Mouse (Mus musculus): ENCODE results near the gene Vmn1r231. TPM values are rescaled to one million over a fixed set of nuclear protein-coding genes. Genes with fewer than 3 reads are reported as not detected.
A peak's percentile ranks its signal among the peaks of the same experiment; 100 is the strongest.

Gene Vmn1r231
- total RNA-seq (2021) (not detected), polyA plus RNA-seq (2012; rRNA removed) (not detected in 2 replicates)
- long read RNA-seq, result 0 reads

DNA sequence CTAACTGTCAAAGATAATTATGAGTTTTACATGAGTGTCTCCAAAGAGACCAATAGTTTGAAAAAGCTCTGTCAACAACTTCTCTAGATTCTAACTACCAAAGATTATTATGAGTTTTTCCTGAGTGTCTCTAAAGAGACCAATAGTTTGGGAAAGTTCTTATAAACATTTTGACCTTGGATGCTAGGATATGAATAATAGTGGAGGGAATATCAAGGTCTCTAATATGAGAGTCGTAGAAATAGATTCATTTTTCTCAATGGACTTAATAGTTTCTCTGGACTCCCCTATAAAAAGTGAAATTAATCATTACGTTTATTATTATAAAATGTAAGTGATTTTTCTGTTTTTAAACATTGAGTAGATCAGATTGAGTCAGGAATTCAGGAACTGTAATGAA lies at the start of gene Vmn1r231:
Gene Vmn1r231, minus strand, starts transcription at position 101 of the 400 bp plus-strand sequence.
- TF ChIP-seq CTCF (IDR thresholded peaks at IDR 0.05), result no peak
- WGBS, result 45% methylated on average over 2 of the region's 2 CpGs
- Histone ChIP-seq H3K36me3 (ENCODE audit: control insufficient read depth, insufficient read depth, low read length) (no peaks in the 10 kb centered on the region), H3K27me3 (ENCODE audit: control insufficient read depth, insufficient read depth, low read length) (no peaks in the 10 kb centered on the region), H3K79me2 (replicated peaks; ENCODE audit: control insufficient read depth, insufficient read depth, low read length) (no peaks in the 10 kb centered on the region), H3K27ac (no peak within 1 kb of the TSS), H3K4me1 (ENCODE audit: control insufficient read depth, insufficient read depth, low read length) (no peaks in the 10 kb centered on the region), H3K4me3 (no peak within 1 kb of the TSS), H3K9ac (ENCODE audit: low read depth, low read length) (no peak within 1 kb of the TSS)
- no peak for DNase-seq
- intact Hi-C loops (cut with DNase I), result no loop called here

DNA sequence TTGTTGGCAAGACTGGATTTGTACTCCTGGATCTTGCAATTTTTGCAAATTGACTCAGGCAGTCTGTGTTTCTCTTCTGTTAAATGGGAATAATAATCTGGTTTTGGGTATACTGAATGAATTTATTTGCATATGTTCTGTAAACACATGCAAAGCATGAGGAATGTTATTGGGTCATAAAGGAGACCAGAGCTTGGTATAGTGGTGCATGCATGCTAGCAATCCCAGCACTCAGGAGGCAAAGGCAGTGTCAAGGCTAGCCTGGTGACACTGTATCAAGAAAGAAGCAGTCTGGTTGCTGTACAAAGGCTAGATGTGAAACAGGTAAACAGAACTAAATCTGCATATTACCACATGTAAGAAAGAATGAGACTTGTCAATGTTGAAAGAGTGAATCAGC lies 41.7 kb upstream of the Vmn1r231 start:
- peaks cover 7% of the 10 kb centered on the region for H3K79me2 ChIP-seq (replicated peaks; ENCODE audit: control insufficient read depth, insufficient read depth, low read length)
- peaks cover 12% of the 10 kb centered on the region for H3K4me1 ChIP-seq (ENCODE audit: control insufficient read depth, insufficient read depth, low read length)
- no peaks in the 10 kb centered on the region for H3K27me3 ChIP-seq (ENCODE audit: control insufficient read depth, insufficient read depth, low read length)
- TF ChIP-seq CTCF (IDR thresholded peaks at IDR 0.05), result no peak
- no peak for TF ChIP-seq POLR2A (IDR thresholded peaks at IDR 0.05; ENCODE audit: insufficient read depth, low read depth, low read length)
- no peak for TF ChIP-seq EP300 (IDR thresholded peaks at IDR 0.05; ENCODE audit: insufficient read depth, low read depth, low read length)
- intact Hi-C loops (cut with DNase I), result loop anchor here (2.0 to 10.0 kb wide), 3 partner anchors 60 to 618 kb away; partner anchors contain the start of genes Zfp52 and Zfp948
- peak overlapping the region; percentile 88; the same call in 1 of the 2 replicates for H3K9ac ChIP-seq (ENCODE audit: low read depth, low read length)
- H3K27ac ChIP-seq, result peak overlapping the region; percentile 99
- H3K4me3 ChIP-seq, result peak overlapping the region; percentile 83
- no peak for DNase-seq
- peaks cover 47% of the 10 kb centered on the region for H3K36me3 ChIP-seq (ENCODE audit: control insufficient read depth, insufficient read depth, low read length)

DNA sequence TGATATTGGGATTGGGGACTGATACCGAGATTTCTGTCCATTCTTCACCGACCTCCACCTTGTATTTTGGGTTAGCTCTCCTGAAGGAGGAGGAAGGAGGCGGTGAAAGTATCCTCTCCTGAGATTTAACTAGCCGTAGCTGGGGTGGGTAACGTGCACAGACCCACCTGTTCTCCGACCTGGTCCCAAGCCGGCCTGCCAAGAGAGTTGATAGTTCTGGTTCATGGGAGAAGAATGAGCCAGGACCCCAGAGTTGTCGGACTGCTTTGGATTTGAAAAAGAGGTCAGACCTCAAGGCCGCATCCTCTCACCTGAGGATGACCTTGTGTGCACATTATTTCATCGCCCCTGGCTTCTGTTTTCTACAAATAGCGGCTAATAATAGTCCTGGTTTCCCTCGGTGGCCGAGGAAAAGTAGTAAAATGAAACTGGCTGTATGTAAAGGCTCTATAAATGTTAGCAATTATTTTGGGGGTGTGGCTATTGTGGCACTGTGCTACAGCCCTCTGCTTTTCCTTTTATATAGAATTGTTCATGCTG lies 41.2 kb upstream of the Vmn1r231 start:
- Histone ChIP-seq H3K36me3 (ENCODE audit: control insufficient read depth, insufficient read depth, low read length) (peaks cover 44% of the 10 kb centered on the region), H3K79me2 (replicated peaks; ENCODE audit: control insufficient read depth, insufficient read depth, low read length) (peaks cover 5% of the 10 kb centered on the region), H3K4me1 (ENCODE audit: control insufficient read depth, insufficient read depth, low read length) (peaks cover 10% of the 10 kb centered on the region), H3K9ac (ENCODE audit: low read depth, low read length) (peak overlapping the region; percentile 88), H3K27me3 (ENCODE audit: control insufficient read depth, insufficient read depth, low read length) (no peaks in the 10 kb centered on the region), H3K4me3 (peak overlapping the region; percentile 83), H3K27ac (peak overlapping the region; percentile 99)
- intact Hi-C loops (cut with DNase I), result loop anchor here (2.0 to 10.0 kb wide), 3 partner anchors 61 to 619 kb away; partner anchors contain the start of genes Zfp52 and Zfp948
- TF ChIP-seq CTCF (IDR thresholded peaks at IDR 0.05) (no peak), EP300 (IDR thresholded peaks at IDR 0.05; ENCODE audit: insufficient read depth, low read depth, low read length) (no peak), POLR2A (IDR thresholded peaks at IDR 0.05; ENCODE audit: insufficient read depth, low read depth, low read length) (no peak)
- DNase-seq, result peak; percentile 16 to 37
- under 1% methylated on average over 13 of the region's 13 CpGs for WGBS

DNA sequence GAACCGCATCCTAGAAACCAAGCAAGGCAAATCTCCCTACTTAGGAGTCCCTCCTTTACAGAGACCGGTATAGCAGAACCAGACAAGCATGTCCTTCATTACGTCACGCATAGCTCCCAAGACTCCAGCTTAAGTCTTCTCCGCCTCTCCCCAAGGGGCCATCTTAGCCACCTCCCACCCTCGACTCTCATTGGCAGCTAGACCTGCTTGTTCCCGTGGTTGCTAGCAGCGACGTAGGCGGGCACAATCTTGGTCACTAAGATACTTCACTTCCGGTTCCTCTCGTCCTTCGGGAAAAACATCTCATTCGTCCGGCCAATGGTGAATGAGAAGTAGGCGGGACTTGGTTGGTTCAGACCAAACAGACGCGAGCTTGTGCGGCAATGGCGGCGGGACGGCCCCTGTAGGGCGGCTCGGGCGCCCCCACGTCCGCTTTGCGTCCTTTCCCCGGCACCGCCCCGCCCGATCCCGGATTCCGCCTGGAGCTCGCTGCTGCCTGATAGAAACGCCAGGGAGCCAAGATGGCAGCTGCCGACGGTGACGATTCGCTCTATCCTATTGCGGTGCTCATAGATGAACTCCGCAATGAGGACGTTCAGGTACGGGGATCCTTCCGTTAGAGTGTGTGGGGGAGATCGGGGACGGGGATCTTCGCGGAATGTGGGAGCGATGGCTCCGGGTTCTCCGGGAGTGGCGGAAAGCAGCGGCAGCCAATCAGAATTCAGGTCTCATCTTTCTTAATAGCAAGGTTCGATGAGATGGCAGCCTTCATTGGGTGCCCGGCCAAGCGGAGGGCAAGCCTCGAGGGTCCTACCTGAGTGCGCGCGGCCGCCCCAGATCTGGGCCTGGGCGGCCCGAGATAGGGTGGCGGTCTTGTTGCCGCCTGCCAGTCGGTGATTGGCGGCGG lies 40.3 kb upstream of the Vmn1r231 start, which contains the start of gene Ppp2r1a:
Gene Ppp2r1a, plus strand, starts transcription at position 327 of the 907 bp plus-strand sequence.
- DNase-seq, result peak; percentile 99 to 100
- peak within 1 kb of the TSS; percentile 99 for H3K27ac ChIP-seq
- H3K27me3 ChIP-seq (ENCODE audit: control insufficient read depth, insufficient read depth, low read length), result no peaks in the 10 kb centered on the region
- intact Hi-C loops (cut with DNase I), result loop anchor here (10.0 kb wide), 2 partner anchors 590 to 620 kb away; partner anchors contain the start of genes Zfp52 and Zfp948
- H3K79me2 ChIP-seq (replicated peaks; ENCODE audit: control insufficient read depth, insufficient read depth, low read length), result peaks cover 5% of the 10 kb centered on the region
- WGBS, result under 1% methylated on average over 69 of the region's 69 CpGs
- peak within 1 kb of the TSS; percentile 83 for H3K4me3 ChIP-seq
- H3K4me1 ChIP-seq (ENCODE audit: control insufficient read depth, insufficient read depth, low read length), result peaks cover 8% of the 10 kb centered on the region
- peaks cover 37% of the 10 kb centered on the region for H3K36me3 ChIP-seq (ENCODE audit: control insufficient read depth, insufficient read depth, low read length)
- TF ChIP-seq CTCF (IDR thresholded peaks at IDR 0.05), result 0 out of 2 replicates have a peak, but pooled peaks have one; percentile 7
- TF ChIP-seq EP300 (IDR thresholded peaks at IDR 0.05; ENCODE audit: insufficient read depth, low read depth, low read length), result no peak
- peak; percentile 90 for TF ChIP-seq POLR2A (IDR thresholded peaks at IDR 0.05; ENCODE audit: insufficient read depth, low read depth, low read length)
- peak within 1 kb of the TSS; percentile 88 for H3K9ac ChIP-seq (ENCODE audit: low read depth, low read length)

DNA sequence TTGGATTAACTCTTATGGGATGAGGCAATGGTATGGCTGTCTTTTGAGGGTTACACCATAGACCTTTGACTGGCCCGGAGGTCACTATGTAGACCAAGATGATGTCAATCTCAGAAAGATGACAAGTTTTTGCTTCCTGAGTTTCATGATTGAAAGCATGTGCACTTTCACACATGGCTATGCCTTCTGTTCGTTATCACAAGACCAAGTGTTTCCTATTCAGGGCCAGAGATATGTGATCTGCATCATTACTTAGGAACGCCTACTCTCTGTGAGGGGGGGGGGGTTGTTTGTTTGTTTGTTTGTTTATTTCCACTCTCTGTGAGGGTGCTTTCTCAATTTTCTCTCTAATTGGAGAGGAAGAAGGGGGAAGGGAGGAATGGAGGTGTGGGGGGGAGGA lies 39.3 kb upstream of the Vmn1r231 start:
- DNase-seq, result no peak
- peak overlapping the region; percentile 50; the same call in 1 of the 2 replicates for H3K9ac ChIP-seq (ENCODE audit: low read depth, low read length)
- intact Hi-C loops (cut with DNase I), result loop anchor here (10.0 kb wide), 2 partner anchors 591 to 621 kb away; partner anchors contain the start of genes Zfp52 and Zfp948
- H3K27ac ChIP-seq, result peak overlapping the region; percentile 99
- 32% methylated on average over 3 of the region's 3 CpGs for WGBS
- peaks cover 6% of the 10 kb centered on the region for H3K4me1 ChIP-seq (ENCODE audit: control insufficient read depth, insufficient read depth, low read length)
- no peaks in the 10 kb centered on the region for H3K27me3 ChIP-seq (ENCODE audit: control insufficient read depth, insufficient read depth, low read length)
- H3K79me2 ChIP-seq (replicated peaks; ENCODE audit: control insufficient read depth, insufficient read depth, low read length), result peaks cover 4% of the 10 kb centered on the region
- peaks cover 27% of the 10 kb centered on the region for H3K36me3 ChIP-seq (ENCODE audit: control insufficient read depth, insufficient read depth, low read length)
- TF ChIP-seq POLR2A (IDR thresholded peaks at IDR 0.05; ENCODE audit: insufficient read depth, low read depth, low read length) (no peak), EP300 (IDR thresholded peaks at IDR 0.05; ENCODE audit: insufficient read depth, low read depth, low read length) (no peak), CTCF (IDR thresholded peaks at IDR 0.05) (no peak)
- peak overlapping the region; percentile 67 for H3K4me3 ChIP-seq

All from heart, adult 2 months (tissue).